Mouse (Mus musculus) layer of hippocampus, adult 11-12 months (tissue): Measurements from ENCODE around the gene Ripor2.

Source experiments
- DNase-seq: peaks from one replicate; pipeline ENCODE4 v3.0.0; 2022; ENCODE audit warnings: low spot score

The Ripor2 gene

DNA sequence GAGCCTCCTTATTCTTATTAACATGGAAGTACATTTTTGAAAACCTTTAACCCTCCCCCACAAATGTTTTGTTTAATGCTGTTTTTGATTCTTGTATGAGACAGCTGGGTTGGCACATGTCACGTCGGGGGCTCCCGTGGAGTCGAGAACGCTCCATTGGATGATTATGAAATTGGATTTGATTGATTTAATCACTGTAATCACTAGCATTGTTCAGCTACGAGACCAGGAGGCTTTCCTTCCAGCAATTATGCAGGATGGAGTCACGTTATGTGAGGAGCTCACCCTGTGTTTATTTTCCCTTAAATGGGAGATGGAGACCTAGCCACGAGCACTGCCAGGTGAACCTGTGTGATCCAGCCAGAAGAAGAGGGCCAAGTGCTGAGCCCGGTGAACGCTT is at the start of gene Ripor2:
Gene Ripor2, plus strand, starts transcription at position 357 of the 400 bp plus-strand sequence.
- no peak for DNase-seq

DNA sequence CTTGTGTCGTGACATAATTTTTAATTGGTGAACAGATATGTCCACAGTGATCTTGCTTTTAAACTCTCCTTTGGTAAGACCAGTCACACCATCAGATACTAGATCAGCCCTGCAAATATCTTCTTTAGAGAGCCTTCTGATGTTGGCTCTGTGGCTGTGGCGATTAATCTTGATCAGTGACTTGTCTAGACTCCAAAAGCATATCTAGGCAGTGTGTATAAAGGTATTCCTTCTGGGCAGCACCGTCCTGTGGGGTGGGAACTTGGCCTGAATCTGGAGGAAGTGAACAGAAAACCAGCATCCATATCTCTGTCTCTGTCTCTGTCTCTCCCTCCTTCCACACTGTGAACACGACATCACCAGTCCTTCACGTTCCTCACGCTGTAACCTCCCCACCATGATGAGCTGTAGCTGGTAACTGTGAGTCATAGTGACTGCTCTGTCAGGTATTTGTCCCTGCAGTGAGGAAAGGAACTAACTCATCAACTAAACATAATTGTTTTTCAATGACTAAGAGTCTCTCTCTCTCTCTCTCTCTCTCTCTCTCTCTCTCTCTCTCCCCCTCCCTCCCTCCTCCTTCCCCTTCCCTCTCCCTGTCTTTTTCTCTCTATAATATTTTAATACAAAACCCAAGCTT is 45.3 kb upstream of the Ripor2 start:
- DNase-seq, result no peak

DNA sequence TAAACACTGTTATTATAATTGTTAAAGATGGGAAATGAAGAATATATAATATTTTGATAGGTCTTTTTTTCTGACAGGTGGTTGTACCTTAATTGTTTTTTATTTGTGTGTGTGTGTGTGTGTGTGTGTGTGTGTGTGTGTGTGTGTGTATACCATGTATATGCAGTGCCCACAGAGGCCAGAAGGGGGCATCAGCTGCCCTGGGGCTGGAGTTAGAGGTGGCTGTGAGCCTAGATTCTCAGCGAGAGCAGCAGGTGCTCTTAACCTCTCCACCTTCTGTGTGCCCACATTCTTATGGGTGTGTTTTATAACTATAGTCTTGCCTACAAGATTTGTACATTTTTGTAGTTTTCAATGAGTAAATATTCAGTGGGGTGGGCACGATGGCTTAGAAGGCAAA is 44.0 kb upstream of the Ripor2 start:
- no peak for DNase-seq

- DNase-seq, result no peak
Observed at GRCm38 (mm10) chr13:24538941-24539340, 43.0 kb upstream of the Ripor2 start.

GRCm38 (mm10) chr13:24545677-24546076 is 36.3 kb upstream of the Ripor2 start:
- no peak for DNase-seq

- DNase-seq, result no peak
Observed at GRCm38 (mm10) chr13:24546801-24547459, 35.1 kb upstream of the Ripor2 start.

GRCm38 (mm10) chr13:24548911-24549310 is 33.1 kb upstream of the Ripor2 start:
- no peak for DNase-seq

- DNase-seq, result no peak
Observed at GRCm38 (mm10) chr13:24551100-24551931, 30.7 kb upstream of the Ripor2 start.

DNA sequence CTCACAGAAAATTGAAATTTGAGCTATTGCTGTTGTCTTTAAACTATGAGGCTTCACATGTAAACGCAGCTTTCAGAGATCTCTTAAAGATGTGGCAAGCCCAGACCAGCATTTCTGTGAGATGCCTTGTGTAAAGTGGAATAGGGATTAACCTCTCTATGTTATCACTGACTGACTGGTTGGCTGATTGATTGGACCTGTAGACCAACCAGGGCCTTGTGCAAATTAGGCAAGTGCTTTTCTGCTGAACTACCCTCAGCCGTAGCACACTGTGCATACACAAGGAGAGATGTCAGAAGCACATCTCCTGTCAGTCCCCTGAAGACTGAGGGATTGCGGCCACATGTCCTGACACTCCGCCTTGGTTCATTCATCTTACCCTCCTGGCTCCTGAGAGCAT is 29.9 kb upstream of the Ripor2 start:
- no peak for DNase-seq

DNA sequence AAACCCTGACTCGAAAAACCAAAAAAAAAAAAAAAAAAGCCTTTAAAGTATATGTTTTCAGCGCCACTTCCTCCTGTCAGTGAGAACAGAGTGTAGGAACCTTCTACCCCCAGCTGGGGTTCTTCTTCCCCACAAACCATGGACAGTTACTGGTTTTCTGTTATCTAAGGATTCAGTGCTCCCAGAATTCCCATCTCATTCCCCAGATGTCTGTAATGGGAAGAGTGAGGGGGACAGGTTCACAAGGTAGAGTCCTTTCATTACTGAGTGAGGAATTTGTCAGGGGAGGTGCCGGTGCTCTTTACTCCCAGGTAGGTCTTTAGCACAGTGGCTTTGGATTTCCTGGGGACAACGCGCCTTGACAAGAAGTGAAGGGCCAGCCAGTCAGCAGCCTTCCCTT is 20.6 kb upstream of the Ripor2 start:
- DNase-seq, result no peak

DNA sequence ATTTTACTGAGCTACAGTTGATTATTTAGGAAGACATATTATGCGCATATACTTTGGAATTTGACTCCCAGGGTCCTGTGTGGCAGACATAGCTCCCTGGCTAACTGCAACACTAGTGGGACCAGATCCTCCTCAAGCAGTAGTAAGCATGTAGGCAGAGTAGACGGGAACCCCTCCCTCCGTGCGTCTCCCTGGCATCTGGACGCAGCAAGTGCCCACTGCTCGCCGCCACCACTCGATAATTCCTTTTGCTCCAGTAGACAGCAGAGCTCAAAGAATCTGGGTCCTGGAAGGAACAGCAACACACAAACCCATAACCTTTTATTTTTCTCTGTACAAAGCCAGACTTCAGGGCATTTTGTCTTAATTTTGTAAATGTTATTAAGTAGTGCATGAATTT is 17.3 kb upstream of the Ripor2 start:
- no peak for DNase-seq

DNA sequence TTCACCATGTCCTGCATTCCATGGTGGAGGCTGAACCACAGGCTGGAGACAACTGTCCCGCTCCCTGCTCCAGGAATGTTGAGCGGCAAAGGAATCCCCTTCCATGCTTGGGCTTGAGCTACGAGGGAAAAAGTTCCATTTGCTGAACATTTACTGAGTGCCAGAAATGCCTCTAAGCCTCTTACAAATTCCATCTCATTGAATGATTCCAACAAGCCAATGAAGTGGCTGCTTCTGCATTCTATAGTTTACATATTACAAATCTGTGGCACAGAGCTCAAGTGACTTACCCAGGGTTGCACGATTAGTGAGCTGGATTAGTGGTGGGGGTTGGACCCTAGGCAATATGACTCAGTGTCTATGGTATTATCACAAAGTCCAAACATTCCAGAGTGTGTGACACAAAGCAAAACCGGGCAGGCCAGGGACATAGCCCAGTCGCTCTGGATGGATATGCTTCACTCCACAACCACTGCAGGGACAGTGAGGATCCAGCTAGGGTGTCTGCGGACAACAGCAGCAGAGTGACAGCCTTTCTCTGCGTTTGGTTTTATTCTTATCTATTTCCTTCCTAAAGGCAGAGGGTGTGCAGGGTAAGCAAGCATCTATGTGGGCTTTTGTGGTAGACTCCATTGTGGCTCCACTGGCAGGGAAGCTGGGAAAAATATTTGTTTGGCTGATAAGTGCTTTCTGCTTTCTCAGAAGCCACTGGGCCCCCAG is 16.6 kb upstream of the Ripor2 start:
- no peak for DNase-seq

- no peak for DNase-seq
Observed at GRCm38 (mm10) chr13:24565950-24566320, 16.1 kb upstream of the Ripor2 start.

- DNase-seq, result no peak
Observed at GRCm38 (mm10) chr13:24567176-24567811, 14.7 kb upstream of the Ripor2 start.

DNA sequence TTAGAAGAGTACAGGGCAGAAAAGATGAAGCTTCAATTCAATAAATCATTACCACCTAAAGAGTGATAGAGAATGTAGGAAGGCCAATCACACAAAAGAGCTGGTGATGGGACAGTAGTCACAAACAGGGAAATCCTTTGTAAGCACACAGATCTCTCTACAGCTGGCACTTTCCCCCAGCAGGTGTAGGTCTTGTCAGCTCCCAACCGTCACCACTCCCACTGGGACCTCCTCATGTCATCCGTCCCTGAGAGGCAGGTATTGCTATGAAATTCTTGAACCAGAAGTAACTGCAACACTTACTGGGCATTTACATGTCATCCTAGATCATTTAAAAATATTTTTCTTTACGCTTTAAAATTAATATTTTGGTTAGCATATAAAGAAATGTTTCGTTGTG is 12.9 kb upstream of the Ripor2 start:
- no peak for DNase-seq

GRCm38 (mm10) chr13:24570716-24571115 is 11.3 kb upstream of the Ripor2 start:
- no peak for DNase-seq

DNA sequence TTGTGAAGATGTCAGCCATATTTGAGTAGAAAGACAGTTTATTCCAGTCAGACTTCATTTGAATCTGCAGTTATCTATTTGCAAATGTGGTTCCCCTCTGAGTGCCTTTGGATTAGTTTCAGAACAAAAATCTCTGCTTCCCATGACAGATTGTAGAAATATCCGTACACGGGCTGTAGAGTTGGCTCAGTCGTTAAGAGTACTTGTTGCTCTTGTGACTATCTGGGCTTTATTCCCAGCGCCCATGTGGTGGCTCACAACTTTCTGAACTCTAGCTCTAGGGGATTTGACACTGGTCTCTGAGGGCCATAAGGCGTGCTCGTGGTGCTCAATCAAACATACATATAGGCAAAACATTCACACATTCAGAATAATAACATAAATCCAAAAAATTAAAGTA is 10.1 kb upstream of the Ripor2 start:
- DNase-seq, result no peak

DNA sequence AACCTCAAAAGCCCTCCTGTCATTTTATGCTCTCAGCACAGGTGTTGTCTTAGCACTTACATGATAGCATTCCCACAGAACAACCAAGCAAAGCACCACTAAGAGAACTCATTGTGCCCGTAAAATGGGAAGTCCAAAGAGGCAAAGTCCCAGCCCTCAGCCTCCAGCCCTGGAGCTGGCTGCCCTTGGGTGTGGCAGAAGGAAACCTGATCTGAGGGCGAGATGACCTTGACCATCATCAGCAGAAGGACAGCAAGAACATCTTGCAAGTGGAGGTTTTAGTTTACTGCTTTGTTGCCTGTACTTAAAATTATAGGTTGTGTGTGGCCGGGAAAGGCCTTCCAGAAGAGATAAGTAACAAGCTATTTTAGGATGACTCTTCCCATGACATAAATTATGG is 6.9 kb upstream of the Ripor2 start:
- DNase-seq, result no peak

GRCm38 (mm10) chr13:24576338-24577119 is 5.5 kb upstream of the Ripor2 start:
- DNase-seq, result peak; percentile 83

- DNase-seq, result no peak
Observed at GRCm38 (mm10) chr13:24578317-24578716, 3.7 kb upstream of the Ripor2 start.

DNA sequence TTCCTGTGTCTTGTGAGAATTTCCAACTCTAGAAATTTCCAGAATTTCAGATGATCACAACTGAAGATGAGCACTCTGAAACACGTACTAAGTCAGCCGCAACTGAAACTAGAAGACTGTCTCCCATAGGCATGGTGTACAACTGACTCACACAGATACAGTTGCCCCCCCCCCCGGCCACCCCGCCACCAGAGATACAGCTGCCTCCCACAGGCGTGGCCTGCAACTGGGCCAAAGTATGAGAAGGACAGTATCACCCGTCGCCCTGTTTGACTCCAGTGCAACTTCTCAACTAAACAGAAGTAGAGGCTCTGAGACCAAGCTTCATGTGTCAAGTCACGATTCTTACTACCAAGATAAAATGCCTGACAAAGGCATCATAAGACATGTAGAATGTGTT is 1.2 kb upstream of the Ripor2 start:
- DNase-seq, result no peak
